Mouse (Mus musculus): ENCODE results near the gene Otor. TPM values are rescaled to one million over a fixed set of nuclear protein-coding genes. Genes with fewer than 3 reads are reported as not detected.

Gene Otor
- polyA plus RNA-seq (2015; fragmentation: Nextera tagmentation; extraction: Ambion mirVana): 0.20 and 0.31 TPM in 2 replicates

- DNase-seq (ENCODE audit: low spot score): no peak
Measured at GRCm38 (mm10) chr2:143078198-143078851, at the start of gene Otor. Gene Otor, plus strand, starts transcription at chr2:143078473.

GRCm38 (mm10) chr2:143031283-143031682, 47.0 kb upstream of the Otor start:
- no peak for DNase-seq (ENCODE audit: low spot score)

- no peak for DNase-seq (ENCODE audit: low spot score)
Measured at GRCm38 (mm10) chr2:143032378-143033255, 45.7 kb upstream of the Otor start.

- DNase-seq (ENCODE audit: low spot score): no peak
Measured at GRCm38 (mm10) chr2:143034350-143035085, 43.8 kb upstream of the Otor start.

DNA sequence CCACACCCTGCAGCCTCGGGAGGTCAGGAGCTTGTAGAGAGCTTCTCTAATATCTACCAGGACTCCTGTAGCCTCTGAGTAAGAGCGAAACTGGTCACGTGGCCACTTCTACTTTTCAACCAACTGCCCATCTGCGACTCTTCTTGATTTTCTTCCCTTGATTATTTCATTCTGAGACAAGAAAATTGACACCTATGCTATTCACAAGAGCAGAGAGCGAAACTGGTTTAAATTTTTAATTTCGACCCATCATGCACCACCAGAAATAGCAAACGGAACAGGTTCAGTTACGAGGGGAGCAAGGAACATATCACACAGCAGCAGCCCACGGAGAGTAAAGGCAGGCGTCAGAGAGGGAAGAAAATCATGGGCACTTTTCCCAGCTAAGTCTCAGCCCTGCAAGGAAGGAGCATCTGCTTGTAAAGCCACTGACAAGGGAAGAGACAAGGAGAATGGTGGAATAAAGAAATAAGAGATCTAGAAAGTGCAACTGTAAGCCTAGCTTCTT, 43.1 kb upstream of the Otor start:
- DNase-seq (ENCODE audit: low spot score): no peak

DNA sequence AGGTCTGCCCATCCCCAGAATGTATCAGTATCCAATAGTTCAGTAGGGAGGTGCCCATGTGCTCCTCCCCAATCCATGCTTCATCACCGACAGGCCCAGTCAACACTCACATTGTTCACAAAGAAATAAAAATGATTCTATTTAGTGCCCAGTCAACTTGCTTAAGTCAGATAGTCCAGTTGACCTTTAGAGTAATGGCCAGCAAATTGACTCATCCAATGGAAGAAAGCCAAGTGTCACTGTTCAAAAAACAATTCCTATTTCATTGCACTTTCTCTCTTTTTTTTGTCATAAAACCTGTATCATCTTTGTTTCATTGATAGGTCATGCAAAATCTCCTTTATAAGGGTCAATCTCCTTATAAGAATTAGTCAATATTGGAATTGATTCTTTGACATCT, 36.7 kb upstream of the Otor start:
- no peak for DNase-seq (ENCODE audit: low spot score)

GRCm38 (mm10) chr2:143055251-143055650, 23.0 kb upstream of the Otor start:
- DNase-seq (ENCODE audit: low spot score): no peak

GRCm38 (mm10) chr2:143056736-143057135, 21.5 kb upstream of the Otor start:
- no peak for DNase-seq (ENCODE audit: low spot score)

GRCm38 (mm10) chr2:143062432-143062811, 15.9 kb upstream of the Otor start:
- DNase-seq (ENCODE audit: low spot score): no peak

GRCm38 (mm10) chr2:143062812-143063792, 15.2 kb upstream of the Otor start, which contains the start of gene Snrpb2:
Gene Snrpb2, plus strand, starts transcription at chr2:143063039.
- DNase-seq (ENCODE audit: low spot score): peak; percentile 85

DNA sequence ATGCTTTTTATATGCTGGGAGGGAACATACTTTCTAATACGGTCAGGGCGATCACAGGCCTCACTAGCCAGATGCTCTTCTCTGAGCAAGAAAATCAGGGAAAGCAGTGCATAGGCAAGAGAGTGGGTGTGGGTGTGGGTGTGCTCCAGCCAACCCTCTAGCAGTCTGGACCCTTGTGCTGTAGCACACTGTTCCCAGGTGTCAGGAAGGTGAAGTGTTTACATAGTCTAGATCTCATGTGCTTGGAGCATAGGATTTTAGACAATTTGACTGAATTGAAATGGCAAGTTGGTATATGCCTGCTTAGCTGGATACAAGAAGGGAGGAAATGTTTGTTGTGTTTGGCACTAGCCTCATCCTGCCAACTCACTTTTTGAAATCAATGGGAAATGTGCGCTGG, 12.4 kb upstream of the Otor start:
- DNase-seq (ENCODE audit: low spot score): no peak

GRCm38 (mm10) chr2:143081693-143082092, 3.4 kb downstream of the Otor start:
- no peak for DNase-seq (ENCODE audit: low spot score)

DNA sequence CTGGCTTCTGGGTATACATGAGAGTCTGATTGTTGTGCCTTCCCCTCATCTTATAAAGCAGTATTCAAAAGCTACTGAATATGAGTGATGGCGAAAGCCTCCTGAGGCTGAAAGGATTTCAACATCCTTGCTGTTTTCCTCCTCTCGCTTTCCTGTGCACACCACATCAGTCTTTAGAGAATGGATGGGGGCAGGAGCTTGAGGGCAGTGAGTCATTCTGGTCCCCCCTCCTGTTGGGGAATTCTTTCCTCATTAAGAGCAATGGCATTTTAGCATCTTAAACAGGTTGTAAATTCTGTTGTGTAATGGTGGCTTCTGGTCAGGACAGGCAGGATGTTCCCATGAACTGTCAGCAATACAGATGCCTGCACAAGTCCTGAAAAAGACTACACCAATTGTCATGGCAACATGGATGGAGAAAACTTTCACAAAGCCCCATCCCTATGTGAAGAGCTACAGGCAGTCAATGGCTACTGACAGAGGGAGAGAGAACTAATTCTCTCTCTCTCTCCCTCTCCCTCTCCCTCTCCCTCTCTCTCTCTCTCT, 6.7 kb downstream of the Otor start:
- DNase-seq (ENCODE audit: low spot score): no peak

GRCm38 (mm10) chr2:143089866-143090265, 11.6 kb downstream of the Otor start:
- DNase-seq (ENCODE audit: low spot score): no peak

- no peak for DNase-seq (ENCODE audit: low spot score)
Measured at GRCm38 (mm10) chr2:143093726-143094125, 15.5 kb downstream of the Otor start.

GRCm38 (mm10) chr2:143094761-143095160, 16.5 kb downstream of the Otor start:
- no peak for DNase-seq (ENCODE audit: low spot score)

DNA sequence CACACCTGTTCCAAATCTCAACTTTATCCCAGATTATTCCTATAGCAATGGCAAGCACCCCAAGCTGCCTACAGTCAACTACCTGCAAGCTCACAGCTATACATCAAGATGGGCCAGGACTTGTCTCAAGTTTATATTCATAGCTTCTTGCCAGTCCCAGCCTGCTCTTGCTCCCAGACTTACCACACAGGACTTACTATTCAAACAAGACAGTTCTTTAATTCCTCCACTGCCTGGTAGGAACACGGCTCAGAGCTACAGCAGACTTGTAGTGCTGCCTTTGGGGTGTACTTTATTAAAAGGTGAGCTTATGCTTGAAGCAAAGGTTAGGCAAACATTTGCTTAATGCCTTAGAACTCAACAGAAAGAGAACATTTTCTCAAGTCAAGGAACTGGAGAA, 18.9 kb downstream of the Otor start:
- DNase-seq (ENCODE audit: low spot score): no peak

DNA sequence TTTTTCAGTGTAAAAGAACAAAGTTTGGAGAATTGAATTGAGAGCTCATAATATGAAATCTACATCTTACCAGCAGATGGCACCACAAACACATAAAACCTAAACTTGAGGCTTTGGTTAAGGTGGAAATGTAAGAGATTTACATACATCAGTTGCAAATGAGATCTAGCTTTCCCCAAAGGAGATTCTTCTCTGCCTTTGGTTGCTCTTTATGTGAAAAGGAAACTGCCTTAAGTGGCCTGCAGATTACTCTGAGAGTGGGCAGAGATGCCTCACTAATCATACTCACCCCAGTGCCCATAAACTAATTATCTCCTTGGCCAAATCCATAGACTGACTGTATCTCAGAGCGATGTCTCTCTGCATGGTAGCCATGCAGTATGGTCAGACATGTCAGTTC, 35.6 kb downstream of the Otor start:
- peak; percentile 14 for DNase-seq (ENCODE audit: low spot score)

- no peak for DNase-seq (ENCODE audit: low spot score)
Measured at GRCm38 (mm10) chr2:143114716-143115115, 36.4 kb downstream of the Otor start.

- no peak for DNase-seq (ENCODE audit: low spot score)
Measured at GRCm38 (mm10) chr2:143117453-143117852, 39.2 kb downstream of the Otor start.

Measured in thymus, postnatal 0 days (tissue).